Mouse (Mus musculus): Measurements from ENCODE around the gene Hmga1.
A peak's percentile ranks its signal among the peaks of the same experiment; 100 is the strongest.

The Hmga1 gene

DNA sequence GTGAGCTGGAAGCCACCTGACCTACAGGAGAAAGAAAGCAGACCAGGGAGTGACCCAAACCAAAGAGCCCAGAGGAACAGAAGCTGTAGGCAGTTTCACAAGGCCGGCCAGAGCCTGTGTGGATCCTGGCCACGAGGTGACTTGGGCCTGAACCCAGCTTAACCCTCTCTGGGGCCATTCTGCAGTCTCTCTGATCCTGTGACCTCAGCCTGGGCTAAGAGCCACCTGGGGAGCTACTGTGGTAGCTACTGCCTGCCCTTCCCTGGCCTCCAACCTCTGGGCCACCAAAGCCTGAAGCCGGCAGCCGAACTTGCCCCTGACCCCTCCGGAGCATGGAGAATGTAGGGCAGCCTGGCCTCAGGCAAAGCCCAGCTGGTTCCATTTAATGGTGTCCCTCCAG lies 27.5 kb upstream of the Hmga1 start:
- DNase-seq, result no peak

DNA sequence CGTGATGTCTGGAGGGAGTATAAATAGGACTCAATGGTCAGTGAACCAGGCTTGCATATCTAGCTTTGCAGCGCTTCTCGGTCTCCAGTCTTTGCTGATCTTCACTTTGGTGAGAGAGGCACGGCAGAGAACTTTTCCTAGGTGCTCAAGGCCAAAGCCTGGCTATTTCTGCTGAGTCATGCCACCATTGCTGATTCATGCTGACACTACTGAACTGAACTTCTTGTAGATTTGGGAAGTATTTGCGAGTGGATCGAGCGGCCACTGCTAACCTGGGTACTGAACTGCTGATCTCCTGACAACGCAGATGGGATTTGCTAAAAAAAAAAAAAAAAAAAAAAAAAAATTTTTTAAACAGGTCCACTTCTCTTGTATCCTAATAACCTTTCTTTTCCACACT lies 24.2 kb upstream of the Hmga1 start:
- no peak for DNase-seq

DNA sequence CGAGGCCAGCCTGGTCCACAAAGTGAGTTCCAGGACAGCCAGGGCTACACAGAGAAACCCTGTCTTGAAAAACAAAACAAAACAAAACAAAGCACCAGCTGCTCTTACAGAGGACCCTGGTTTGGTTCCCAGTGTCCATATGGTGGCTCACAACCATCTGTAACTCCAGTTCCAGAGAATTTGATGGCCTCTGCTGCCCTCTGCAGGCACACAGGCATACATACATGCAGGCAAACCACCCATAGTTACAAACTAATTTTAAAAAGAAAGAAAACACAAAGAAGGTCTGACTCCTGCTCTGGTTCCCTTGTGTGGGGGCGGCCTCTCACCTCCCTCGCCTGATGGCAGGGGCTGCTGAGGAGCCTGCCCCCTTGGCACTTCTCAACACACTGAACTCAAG lies 22.9 kb upstream of the Hmga1 start:
- no peak for DNase-seq

DNA sequence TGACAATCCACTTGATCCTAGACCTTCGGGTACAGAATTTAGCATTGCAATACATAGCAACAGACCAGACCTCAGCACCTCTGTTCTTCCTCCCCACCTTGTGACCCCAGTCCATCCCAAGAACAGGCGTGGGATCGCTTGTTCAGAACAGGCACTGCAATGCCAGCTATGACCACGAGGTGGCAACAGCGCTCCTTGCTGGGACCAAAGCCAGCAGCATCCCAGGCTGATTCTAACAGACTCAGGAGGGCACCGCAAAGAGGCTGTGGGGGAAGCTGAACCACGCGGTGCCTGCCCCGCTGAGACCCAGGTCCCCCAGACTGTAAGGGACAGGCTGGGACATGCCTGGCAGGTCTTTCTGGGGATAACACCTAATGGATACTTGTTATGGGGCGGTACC lies 21.6 kb upstream of the Hmga1 start:
- DNase-seq, result peak; percentile 93 to 94

DNA sequence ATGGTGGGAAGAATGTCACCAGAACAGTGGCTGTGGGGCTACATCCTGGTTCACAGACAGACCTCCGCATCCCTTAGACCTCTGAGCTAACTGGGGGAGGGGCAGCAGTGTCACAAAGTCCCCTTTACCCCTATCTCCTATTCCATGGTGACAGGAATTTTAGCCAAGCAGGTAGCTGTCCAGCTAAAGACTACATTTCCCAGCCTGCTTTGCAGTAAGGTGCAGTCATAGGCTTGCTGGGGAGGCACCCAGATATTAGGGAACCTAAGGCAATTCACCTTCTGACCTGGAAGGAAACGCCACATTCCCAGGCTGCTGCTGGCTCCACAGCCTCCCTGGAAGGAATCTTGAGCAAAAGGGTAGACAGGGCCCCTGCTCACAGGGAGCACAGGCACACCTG lies 15.0 kb upstream of the Hmga1 start:
- DNase-seq, result no peak

DNA sequence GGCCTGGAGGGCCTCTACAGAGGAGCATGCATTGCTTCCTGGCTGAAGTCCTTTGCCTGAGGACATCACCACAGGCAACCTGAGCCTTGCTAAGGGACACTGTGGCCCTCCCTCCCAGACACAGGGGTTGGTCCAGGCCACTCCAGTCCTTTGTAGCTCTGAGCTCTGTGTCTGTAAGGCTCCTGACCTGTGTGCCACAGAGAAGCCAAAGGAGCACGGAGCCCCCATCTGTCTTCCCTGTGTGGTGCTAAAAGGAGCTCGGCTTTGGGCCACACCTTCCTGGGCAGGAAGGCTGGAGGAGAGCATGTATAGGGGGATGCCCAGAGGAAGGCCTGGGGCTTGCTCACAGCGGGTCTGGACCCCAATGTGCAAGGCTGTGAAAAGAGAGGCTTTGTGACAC lies 14.3 kb upstream of the Hmga1 start:
- no peak for DNase-seq

DNA sequence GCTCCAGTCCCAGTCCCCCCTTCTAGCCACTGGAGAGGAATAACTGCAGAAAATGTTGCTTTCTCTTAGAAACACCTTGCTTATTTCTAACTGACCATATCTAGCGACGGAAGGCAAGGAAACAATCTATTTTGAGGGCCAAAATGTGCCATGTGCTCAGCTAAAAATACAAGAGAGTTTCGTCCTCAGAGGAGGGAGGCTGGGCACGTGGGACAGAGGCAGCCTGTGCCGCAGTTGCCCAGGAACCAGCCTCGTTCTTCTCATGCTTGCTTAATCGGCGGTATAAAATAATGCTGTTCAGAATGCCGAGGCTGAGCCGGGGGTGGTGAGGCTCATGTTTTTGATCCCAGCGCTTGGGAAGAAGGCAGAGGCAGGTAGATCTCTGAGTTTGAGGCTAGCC lies 11.7 kb upstream of the Hmga1 start:
- no peak for DNase-seq

DNA sequence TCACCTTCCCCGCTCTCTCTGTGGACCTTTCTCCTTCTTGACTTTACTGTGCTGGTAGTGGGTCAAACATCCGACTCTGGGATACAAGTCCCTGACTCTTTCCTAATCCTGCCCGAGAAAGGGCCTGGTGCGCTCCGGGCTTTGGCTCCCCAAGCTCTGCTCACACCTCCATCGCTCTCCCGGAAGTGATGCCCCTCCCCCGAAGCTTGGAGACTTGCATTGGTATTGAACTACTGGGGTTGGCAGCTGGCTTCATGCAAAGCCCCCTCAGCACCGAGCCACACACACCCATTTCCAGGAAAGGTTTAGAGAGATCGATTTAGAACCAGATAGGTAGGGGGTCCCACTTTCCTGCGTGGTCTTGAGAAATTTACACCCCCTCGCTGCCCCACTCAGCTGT lies 10.3 kb upstream of the Hmga1 start:
- DNase-seq, result no peak

DNA sequence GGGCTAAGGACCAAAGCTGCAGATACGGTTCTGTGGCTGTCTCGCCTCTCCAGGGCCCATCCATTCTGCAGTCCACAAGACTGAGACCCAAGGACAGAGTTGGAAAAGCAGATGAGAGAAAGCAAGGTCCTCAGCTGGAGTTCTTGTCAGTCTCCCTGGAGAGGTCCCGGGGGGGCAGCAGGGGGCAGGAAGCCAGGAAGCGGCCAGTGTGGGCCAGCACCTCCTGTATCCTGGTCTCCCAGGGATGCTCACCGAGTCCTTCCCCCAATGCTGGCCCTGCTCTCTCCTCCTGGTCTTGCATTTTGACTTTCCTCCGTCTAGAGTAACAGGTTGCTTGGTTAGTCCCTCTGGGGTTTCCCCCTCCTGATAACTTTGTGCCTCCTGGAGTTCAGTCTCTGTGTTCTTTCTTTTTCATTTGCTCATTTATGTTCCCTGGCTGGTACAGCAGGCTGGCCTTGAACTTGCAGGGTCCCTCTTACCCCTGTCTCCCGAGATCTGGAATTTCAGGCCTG lies 9.7 kb upstream of the Hmga1 start:
- DNase-seq, result no peak

DNA sequence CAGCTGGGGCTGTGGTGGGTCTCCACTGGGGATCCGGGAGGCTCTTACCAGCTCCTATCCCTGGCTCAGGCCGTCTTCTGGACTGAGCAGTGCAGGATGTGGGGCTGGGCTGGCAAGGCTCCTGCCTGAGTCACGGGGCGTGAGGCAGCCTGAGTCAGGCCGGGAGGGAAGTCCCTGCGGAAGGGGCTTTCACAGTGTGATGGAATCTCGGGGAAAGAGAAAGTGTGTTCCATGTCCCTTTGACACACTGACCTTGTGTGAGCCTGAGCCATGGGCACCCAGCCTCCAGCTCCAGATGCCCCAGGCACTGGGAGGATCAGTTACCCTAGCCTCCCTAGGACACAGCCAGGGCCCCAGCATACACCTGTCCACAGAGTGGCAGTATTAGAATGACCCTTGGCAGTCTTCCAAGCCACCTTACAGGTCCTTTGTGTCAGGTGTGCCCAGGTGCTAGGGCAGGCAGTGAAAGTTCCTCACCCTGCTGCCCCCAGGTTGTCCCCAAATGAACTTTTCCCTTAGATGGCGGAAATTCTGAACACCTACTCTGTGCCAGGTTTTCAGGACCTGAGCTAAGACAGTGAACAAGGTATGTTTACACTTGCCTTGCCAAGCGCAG lies 8.9 kb upstream of the Hmga1 start:
- no peak for DNase-seq

DNA sequence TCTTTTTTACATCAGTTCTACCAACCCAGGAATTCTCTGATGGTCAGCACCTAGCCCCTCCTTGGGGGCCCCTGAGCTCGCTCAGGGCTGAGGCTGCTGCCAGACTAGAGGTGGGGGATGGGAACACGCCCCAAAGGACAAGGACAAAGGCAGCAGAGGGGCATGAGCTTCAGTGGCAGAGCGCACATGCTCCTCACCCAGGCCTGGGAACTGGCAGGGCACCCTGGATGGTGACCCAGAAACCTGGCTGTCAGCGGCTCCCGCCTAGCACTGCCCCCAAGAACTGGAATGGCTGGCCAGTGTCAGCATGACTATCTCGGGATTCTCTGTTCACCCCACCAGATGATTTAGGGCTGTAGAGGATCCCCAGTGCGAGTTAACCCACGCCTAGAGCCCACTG lies 7.1 kb upstream of the Hmga1 start:
- DNase-seq, result no peak

DNA sequence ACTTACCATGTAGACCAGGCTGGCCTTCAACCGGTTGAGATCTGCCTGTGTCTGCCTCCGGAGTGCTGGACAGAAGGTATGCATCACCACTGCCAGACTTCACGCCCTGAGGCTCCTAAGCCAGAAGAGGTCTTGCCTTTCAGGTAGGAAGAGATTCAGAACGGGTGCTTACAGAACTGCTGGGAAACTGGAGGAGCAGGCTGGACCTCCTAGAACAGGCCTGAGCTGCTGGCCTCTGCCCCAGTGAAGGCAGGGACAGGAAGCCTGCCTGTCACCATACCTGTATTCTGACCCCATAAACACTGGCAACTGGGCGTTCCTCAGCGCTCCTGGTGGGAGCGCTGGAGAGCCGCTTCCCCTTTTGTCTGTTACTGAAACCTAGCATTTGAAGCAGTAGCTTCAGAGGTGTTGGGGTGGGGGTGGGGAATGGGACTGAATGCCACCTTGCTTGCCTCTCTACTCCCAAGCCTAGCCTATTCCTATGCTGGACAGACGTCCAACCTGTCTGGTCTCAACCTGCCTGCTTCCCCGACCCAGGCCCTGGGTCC lies 4.8 kb upstream of the Hmga1 start:
- DNase-seq, result peak; percentile 52 to 53

DNA sequence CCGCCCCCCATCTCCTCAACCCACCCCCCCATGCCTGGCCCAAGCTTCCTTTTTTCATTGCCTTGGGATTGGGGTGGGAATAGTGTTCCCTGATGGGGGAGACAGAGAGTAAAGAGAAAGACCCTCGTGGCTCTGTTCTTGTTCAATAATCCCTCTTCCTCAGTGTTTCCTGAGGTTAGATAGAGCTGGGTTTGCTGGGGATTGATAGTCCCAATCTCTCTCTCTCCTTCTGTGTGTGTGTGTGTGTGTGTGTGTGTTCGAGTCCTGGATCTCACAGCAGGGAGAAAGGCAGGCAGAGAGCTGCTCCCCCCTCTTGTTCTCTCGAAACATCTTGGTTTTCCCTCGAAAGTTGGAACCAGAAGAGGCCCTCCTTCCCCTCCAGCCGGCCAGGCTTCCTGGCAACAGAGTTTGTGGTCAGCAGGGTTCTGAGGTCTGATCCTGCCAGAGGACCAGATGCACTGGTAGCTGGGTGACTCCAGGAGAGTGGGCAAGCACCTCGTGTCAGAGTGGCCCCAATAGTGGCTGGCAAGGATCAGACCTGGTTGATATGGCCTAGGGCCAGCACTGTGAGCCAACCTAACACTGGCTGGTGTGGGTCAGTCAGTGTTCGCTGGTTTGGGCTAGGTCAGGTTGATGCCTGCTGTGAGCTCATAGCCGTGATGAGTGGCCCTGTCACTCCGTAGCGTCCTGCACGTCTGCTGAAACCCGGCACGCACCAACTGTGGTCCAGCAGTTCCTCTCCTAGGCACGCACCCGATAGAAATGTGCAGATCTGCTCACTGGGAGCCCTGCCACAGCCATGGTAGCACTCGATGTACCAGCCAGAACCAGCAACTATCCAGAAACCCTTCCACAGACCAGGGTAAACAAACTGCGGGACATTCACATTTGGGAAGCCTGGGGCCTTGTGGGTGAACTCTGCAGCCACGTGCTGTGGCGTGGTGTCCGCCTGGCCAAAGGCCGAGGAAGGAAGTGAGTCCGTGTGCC lies 3.8 kb upstream of the Hmga1 start:
- DNase-seq, result no peak

DNA sequence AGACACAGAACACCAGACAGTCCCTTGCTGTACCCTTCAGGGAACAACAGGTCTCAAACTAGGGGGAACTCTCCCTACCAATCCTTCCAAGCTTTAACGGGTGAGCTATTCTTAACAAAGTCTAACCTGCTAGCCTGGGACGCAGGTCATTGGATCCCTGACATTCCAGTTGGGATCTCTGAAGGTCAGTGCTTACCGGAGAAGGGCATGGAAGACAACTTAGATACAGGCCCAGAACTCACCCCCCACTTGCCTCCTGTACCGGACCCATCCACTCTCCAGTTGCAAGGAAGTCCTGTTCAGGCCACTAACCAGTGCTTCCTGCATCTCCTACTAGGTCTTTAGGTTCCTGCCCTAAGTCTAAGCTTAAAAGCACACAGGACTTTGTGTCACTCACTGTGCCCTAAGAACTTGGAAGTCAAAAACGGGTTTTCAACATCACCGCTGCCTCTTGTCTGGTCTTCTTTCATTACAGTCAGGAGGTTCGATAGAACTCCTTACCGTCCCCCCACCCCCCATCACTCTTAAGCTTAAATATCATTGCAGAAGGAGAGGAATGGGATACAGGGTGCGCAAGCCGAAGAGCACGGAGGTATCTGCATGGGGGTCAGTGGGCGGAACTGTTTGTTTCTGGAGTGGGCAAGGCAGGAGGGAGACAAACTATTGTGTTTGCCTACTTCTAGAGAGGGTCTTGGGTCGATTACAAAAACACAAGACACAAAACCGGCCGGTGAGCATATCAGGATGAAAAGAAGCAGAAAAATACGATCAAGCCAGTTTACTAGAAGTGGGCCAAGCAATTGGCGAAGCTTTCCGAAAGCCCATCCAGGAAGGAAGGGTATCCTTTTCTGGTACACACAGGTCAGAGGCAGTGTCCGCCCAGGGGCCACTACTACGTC lies 2.0 kb upstream of the Hmga1 start:
- DNase-seq, result no peak

DNA sequence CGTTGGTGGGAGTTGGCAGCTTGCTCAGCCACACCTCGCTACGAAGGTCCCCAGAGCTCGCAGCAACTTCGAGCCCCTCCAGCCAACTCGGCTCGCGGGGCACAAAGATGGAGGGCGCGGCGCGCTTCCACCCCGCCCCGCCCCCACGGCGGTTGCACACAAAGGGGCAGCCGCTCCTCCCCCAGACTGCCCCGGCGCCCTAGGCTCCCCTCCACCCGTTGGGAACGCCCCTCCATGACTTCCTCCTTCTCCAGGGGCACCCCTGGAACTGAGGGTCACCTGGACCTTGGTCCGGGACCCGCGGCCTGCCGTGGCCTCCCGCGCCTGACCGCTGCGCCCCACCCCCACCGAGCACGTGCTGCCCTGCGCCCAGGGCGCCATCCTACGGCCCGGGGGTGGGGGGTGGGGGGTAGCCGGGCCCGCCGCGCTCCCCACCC lies 1.2 kb upstream of the Hmga1 start:
- peak; percentile 73 to 74 for DNase-seq

DNA sequence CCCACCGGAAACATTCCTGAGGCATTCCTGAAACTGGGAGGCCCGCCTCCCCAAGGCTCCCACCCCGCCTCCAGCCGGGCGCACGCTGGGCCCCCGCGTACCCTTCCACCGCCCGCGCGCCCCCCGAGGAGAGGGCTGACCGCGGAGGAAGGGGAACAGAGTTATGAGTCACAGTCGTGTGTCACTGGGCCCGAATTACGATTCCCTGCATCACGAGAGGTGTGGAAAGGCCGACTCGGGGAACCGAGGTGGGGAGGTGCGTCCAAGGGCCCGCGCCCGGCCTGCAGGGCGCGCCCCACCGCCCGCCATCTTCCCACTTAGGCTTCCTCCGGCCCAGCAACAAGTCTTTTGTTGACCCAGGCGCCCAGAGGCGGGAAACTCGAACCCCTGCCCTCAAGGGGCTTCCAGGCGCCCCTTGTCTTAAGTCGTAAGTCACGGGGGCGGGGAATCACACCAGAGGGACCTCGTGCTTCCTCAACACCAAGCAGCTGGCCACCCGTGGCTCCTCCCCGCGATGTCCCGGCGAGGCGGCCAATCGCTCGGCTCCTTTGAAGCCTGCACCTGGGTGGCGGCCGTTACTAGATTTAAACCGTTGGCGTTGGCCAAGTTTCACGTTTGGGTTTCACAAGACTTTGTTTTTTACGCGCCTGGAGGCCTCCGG lies 655 bp upstream of the Hmga1 start:
- peak; percentile 90 for DNase-seq

DNA sequence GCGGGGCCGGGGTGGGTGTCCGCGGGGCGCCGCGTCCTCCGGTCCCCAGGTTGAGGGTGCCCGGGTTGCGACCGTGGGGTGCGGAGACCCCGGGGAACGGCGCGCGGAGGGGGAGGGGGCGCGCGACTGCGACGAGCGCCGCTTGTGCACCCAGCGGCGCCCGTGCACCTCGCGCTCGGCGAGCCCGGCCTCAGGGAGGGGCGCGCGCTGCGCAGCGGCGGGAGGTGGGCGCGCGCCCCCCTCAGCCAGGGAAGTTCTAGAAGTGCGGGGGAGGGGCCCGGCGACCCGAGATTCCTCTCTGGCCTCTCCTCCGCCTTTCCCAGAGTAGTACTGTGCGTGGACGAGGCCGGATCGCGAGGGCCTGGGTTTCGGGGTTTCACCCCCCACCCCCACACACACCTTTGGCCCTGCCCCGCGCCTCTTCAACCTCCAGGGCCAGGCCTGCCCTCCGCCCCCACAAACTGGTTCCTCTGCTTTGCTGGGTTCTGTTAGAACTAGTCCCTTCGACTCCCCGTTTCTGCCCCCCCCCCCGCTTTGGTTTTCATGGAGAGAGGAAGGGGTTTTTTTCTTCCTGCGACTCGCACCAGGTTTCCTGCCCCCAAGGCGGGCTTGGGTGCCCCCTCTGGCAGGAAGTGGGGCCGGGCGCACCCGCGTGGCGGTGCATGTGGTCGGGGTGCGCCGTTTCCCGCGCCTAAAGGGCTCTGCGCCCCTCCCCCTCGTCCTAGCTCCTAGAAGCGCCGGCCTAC lies 1.1 kb downstream of the Hmga1 start:
- peak; percentile 71 to 72 for DNase-seq

DNA sequence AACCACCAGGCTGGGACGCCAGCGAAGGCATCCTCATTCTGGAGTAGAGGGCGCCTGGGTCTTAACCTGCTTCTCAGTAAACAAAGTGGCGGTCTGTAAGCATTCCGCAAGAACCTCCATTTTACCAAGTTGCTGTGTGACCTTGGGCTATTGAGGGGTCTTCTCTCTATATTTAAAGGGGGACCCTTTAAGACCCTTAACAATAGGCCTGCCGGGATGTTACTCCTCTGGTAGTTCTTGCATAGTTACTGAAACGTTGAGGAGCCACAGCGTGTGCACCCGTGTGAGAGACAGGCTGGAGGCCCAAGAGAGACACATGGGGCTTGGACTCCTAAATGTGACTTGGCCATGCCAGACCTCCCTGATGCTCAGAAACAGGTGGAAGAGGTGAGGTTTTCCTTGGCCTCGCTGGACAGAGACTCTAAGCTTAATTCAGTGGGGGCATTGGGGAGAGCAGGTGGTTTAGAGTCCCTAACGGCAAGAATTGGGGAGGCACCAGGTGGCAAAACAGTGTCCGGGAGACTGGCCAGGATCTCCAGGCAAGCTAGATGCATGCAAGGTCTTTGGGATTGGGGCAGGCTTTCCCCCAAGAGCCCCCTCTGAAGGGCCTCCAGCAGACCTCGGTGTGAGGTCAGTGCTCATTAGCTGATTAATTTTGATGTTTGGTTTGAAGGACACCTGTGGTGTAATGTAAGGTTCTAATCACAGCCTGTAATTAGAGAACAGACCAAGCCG lies 1.8 kb downstream of the Hmga1 start:
- peak; percentile 24 to 28 for DNase-seq

DNA sequence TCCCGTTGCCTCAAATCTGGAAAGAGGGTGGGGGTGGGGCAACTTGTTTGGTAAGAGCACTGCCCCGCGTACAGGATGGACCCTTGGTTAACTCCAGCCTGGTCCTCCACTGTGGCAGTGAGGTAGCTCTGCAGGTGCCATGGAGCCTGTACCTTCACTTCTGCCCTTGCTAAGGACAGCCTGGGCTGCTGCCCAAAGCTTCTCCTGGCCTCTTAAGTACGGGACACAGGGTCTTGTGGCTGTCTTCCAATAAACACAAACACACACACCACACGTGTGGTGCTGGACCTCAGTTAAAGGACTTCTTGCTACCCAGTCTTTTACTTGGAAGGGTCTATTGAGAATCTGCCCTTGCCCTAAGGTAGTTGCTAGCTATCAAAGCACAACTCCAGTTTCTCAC lies 2.5 kb downstream of the Hmga1 start:
- DNase-seq, result no peak

DNA sequence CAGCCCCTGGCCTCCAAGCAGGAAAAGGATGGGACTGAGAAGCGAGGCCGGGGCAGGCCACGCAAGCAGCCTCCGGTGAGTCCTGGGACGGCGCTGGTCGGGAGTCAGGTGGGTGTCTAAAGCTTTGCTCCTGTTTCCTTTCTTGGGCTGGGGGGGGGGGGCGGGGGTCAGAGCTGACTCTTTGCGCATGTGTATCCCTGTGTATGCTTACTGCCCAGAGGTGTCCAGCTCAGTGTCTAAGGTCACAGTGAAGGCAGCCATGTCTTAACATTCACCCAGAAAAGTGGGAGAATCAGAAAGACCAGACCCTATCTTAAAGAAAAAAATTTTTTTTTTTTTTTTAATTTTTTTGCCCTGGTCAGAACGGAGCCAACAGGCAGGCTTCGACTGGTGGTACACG lies 3.3 kb downstream of the Hmga1 start:
- no peak for DNase-seq
